Mouse (Mus musculus) kidney, embryonic 16.5 days (tissue): ENCODE results near the gene Pcsk5. TPM values are rescaled to one million over a fixed set of nuclear protein-coding genes. Genes with fewer than 3 reads are reported as not detected.

ENCODE experiments used
- ATAC-seq: fragments of 200-750 bp; cut with Nextera tagmentation; 2 replicates; pipeline ENCODE4 v1.8.0; 2017; ENCODE audit warnings: moderate TSS enrichment; ENCODE audit not compliant: low FRiP score, low TSS enrichment
- H3K27ac ChIP-seq: fragments of 300-500 bp; sonication (generic); 2 replicates; pipeline ENCODE4 v1.5.1; 2014; ENCODE audit warnings: low read length
- H3K27me3 ChIP-seq: fragments of 300-500 bp; sonication (generic); 2 replicates; pipeline ENCODE4 v1.6.1; 2014; ENCODE audit warnings: low read length, control low read depth, mixed read lengths; ENCODE audit not compliant: insufficient read depth
- H3K36me3 ChIP-seq: fragments of 300-500 bp; sonication (generic); 2 replicates; pipeline ENCODE4 v1.6.1; 2014; ENCODE audit warnings: low read length, control low read depth, mixed read lengths; ENCODE audit not compliant: insufficient read depth
- H3K4me1 ChIP-seq: fragments of 300-500 bp; sonication (generic); 2 replicates; pipeline ENCODE4 v1.6.1; 2014; ENCODE audit warnings: low read length, control low read depth, mixed read lengths; ENCODE audit not compliant: insufficient read depth
- H3K4me2 ChIP-seq: fragments of 300-500 bp; sonication (generic); replicated peaks from 2 replicates; pipeline ENCODE4 v1.6.1; 2014; ENCODE audit warnings: low read depth, low read length
- H3K4me3 ChIP-seq: fragments of 300-500 bp; sonication (generic); 2 replicates; pipeline ENCODE4 v1.5.1; 2014; ENCODE audit warnings: mild to moderate bottlenecking, low read length
- H3K9ac ChIP-seq: fragments of 300-500 bp; sonication (generic); replicated peaks from 2 replicates; pipeline ENCODE4 v1.6.1; 2014; ENCODE audit warnings: low read length
- H3K9me3 ChIP-seq: fragments of 300-500 bp; sonication (generic); 2 replicates; pipeline ENCODE4 v1.6.1; 2016; ENCODE audit warnings: low read length, control low read depth
- WGBS: fragments of 180-500 bp; shearing (Covaris S2); extraction: QIAGEN DNeasy Blood & Tissue Kit; methylation state at CpG from one replicate; pipeline ENCODE4 v1.1.7; 2014; 5-methylcytosine and 5-hydroxymethylcytosine counted together
- polyA plus RNA-seq: library from polyadenylated mRNA; unstranded; fragments of >200 nt; fragmentation: Nextera tagmentation; extraction: Ambion mirVana; gene quantifications from 2 replicates; pipeline ENCODE4 v1.2.1, GENCODE M21; 2015

Pcsk5 gene
- polyA plus RNA-seq, 1 experiment from 2014 or later, result 26.3 TPM

DNA sequence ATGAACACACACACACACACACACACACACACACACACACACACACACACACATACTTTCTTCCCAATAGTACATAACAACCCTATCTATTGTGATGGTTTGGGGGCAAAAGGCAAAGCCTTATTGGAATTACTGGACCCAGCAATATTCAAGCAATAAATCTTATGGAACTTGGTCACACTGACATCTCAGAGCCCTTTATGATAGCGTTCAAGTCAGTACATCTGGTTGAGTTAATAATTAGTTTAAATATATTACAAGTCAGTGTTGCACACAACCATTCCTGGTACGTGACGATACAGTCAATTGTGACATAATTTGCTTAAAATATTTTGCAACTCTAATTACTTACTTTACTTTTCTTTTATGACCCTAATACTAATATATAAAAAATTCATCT lies 22.4 kb downstream of the Pcsk5 start:
- Histone ChIP-seq H3K9ac (no peak overlapping the region), H3K27ac (no peak overlapping the region), H3K4me3 (no peak overlapping the region), H3K36me3 (no peaks in the 10 kb centered on the region), H3K4me2 (no peak overlapping the region), H3K9me3 (no peaks in the 10 kb centered on the region), H3K4me1 (0 out of 2 replicates have a peak, but pooled peaks cover 3% of the 10 kb centered on the region), H3K27me3 (no peaks in the 10 kb centered on the region)
- ATAC-seq, result no peak
- WGBS, result 73% methylated on average over 3 of the region's 3 CpGs

DNA sequence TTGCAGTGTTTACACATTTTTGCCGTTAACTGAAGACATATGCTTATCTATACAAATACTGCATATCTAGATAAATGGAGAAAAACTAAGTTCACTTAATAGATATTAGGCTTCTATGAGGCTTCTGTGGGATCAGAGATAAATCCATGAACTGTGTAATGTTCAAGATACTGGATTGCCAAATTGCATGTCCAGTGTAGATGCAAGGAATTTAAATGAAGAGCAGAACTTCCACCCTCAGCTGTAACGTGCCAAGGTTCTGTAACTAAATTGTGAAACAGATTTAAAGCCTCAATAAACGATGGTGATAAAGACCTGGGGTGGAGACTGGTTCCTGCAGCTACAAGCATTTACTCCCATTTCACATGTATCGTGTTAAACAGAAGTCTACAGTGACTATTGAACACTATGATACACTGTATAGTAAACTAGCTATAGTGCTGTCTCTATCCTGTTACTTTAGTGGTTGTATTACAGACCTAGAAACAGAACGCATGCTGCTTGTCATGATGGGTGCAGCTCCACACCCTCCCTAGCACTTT lies 23.9 kb downstream of the Pcsk5 start:
- Histone ChIP-seq H3K36me3 (no peaks in the 10 kb centered on the region), H3K4me3 (no peak overlapping the region), H3K9me3 (no peaks in the 10 kb centered on the region), H3K27me3 (no peaks in the 10 kb centered on the region), H3K4me2 (no peak overlapping the region), H3K27ac (no peak overlapping the region), H3K9ac (no peak overlapping the region), H3K4me1 (0 out of 2 replicates have a peak, but pooled peaks cover 3% of the 10 kb centered on the region)
- ATAC-seq, result no peak
- WGBS, result 63% methylated on average over 5 of the region's 5 CpGs

DNA sequence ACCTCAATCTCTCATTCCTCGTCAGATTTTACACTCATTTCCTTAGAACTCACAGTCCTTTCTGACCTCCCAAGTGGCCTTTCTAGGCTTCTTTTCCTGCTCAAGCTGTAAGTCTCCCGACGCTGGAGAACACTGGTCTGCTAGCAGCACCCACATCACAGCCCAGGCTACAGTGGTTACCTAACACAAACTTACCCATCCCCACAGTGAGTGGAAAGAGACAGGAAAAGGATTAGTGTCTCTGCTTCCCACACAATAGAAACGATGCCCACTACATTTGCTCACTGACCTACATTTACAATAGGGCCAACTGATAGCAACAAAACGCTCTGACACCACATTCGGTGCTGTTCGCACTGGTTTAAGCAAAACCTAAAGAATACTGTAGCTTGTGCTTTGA lies 24.8 kb downstream of the Pcsk5 start:
- Histone ChIP-seq H3K4me2 (no peak overlapping the region), H3K27me3 (no peaks in the 10 kb centered on the region), H3K4me3 (no peak overlapping the region), H3K9me3 (no peaks in the 10 kb centered on the region), H3K36me3 (no peaks in the 10 kb centered on the region), H3K4me1 (0 out of 2 replicates have a peak, but pooled peaks cover 3% of the 10 kb centered on the region), H3K27ac (no peak overlapping the region), H3K9ac (no peak overlapping the region)
- 55% methylated on average over 7 of the region's 7 CpGs for WGBS
- ATAC-seq, result no peak

DNA sequence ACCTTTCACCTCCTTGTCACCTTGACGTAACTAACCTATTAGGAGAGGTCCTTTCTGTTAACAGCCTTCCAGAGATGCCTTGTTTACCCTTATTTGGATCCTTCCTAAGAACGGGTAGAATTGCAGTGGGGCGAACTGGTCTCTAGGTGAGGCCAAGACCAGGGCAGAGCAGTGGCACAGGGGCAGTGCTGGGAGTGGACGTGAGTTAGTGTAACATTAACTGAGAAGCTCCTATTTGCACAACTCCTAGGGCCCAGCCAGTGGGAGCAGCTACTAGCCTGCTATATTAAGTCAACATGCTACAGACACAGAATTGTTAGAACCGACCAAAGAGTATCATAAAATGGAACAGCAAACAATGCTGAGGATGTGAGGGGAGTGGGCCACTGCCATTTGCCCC lies 30.8 kb downstream of the Pcsk5 start:
- ATAC-seq, result no peak
- H3K27ac ChIP-seq, result no peak overlapping the region
- WGBS, result 57% methylated on average over 5 of the region's 5 CpGs

DNA sequence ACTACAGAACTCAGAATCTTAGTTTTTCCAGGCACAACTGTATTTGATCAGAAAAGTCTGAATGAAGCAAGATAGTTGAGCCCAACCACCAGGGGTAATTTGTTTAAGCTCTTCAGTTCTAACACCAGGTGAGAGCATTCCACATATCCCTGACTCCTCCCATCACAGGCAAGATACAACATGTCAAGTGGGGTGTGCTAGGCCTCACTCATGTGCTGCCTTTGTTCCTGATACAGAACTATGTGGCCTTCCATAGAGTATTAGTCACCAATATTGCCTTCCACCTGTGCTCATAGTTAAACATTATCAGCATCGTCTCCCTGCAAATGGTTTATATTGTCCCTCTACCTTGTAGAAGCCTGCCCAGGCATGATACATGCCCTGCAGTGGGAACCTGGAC lies 36.6 kb downstream of the Pcsk5 start:
- 75% methylated on average over 1 of the region's 1 CpGs for WGBS
- Histone ChIP-seq H3K4me2 (no peak overlapping the region), H3K4me1 (no peaks in the 10 kb centered on the region), H3K36me3 (no peaks in the 10 kb centered on the region), H3K9ac (no peak overlapping the region), H3K4me3 (no peak overlapping the region), H3K27ac (no peak overlapping the region), H3K9me3 (no peaks in the 10 kb centered on the region), H3K27me3 (no peaks in the 10 kb centered on the region)
- no peak for ATAC-seq

More for the DNA sequence above, 30.8 kb downstream of the Pcsk5 start:
- no peaks in the 10 kb centered on the region for H3K9me3 ChIP-seq
- H3K4me3 ChIP-seq, result no peak overlapping the region
- H3K9ac ChIP-seq, result no peak overlapping the region
- H3K36me3 ChIP-seq, result no peaks in the 10 kb centered on the region
- H3K27me3 ChIP-seq, result no peaks in the 10 kb centered on the region
- H3K4me1 ChIP-seq, result no peaks in the 10 kb centered on the region
- no peak overlapping the region for H3K4me2 ChIP-seq

DNA sequence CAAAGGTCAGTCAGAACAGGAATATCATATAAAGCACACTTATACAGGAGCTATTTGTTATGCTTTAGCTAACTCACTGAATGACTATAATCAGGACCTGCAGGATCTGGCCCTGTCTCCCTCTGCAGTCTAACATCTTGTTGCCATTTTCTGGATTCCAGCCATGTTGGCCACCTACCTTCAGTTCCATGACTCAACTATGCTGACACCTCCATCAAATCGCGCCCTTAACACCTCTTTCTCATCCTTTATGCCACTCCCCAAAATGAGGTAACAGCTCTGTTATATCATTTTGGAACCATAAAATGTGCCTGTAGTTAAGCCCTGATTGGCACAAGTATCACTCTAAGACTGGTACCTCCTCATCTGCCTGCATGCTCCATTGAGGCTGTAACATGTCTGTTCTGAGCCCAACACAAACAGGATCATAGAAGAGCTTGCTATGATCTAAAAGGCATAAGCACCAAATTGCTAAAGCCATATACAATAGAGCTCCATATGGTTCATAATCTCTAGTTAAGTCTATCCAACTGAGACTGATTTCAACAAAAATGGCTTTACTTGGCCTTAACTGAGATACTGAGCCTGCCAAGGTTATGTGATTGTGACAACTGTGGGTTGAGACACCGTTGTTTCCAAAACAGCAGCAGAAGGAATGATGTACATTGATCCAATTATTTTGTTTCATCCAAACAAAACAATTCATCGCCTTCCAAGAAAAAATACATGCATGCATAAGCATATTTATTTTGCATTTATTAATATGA lies 37.8 kb downstream of the Pcsk5 start:
- ATAC-seq, result no peak
- WGBS, result 90% methylated on average over 4 of the region's 4 CpGs
- Histone ChIP-seq H3K4me1 (no peaks in the 10 kb centered on the region), H3K9me3 (no peaks in the 10 kb centered on the region), H3K4me2 (no peak overlapping the region), H3K4me3 (no peak overlapping the region), H3K9ac (no peak overlapping the region), H3K27me3 (no peaks in the 10 kb centered on the region), H3K36me3 (no peaks in the 10 kb centered on the region), H3K27ac (no peak overlapping the region)

DNA sequence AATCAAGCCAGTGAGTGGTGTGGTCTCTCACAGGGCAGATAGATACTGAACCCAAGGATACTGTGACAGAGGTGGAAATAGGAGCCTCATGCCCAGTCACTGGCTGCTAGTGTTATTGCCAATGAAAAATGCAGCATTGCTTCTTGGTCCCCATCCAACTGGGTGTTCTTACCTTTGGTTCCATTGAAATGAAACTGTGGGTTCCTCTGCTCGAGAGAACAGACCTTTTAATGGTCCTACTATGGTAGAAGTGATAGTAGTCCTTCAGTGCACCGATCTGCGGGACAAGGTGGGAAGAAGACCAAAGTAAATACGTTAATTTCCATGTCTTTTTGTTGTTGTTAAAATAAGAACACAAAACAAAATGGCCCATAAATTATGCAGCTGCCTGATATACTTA lies 44.0 kb downstream of the Pcsk5 start:
- no peak overlapping the region for H3K4me2 ChIP-seq
- ATAC-seq, result no peak
- H3K27me3 ChIP-seq, result no peaks in the 10 kb centered on the region
- H3K9ac ChIP-seq, result no peak overlapping the region
- no peaks in the 10 kb centered on the region for H3K4me1 ChIP-seq
- 82% methylated on average over 4 of the region's 4 CpGs for WGBS
- 0 out of 2 replicates have a peak, but pooled peaks cover 7% of the 10 kb centered on the region for H3K36me3 ChIP-seq
- no peak overlapping the region for H3K4me3 ChIP-seq
- H3K27ac ChIP-seq, result no peak overlapping the region
- H3K9me3 ChIP-seq, result no peaks in the 10 kb centered on the region

DNA sequence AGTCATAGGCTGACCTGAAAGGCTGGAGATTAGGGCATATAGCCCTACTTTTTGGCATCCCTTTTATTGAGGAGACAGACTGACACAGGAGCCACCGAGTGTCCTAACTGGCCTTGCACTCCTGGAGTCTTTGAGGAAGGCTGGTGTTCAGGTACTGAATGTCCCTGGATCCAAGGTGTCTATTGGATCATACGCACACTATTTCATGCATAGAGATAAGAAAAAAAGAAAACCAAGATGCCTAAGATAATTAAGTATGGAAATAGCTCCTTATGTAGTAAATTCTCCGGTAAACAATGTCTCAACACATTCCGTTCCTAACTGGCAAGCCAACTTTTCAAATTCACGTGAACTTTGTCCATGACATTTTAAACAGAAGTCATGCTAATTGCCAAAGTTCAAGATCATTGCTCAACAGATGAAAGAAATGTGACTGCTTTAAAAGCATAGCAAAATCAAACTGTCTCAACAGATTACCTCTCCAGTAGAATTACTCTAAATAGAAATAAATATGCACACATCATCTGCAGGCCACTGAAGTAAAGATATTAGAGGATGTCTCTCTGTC lies 45.9 kb downstream of the Pcsk5 start:
- no peaks in the 10 kb centered on the region for H3K9me3 ChIP-seq
- ATAC-seq, result no peak
- H3K36me3 ChIP-seq, result 0 out of 2 replicates have a peak, but pooled peaks cover 7% of the 10 kb centered on the region
- no peak overlapping the region for H3K4me2 ChIP-seq
- H3K4me1 ChIP-seq, result no peaks in the 10 kb centered on the region
- H3K27me3 ChIP-seq, result no peaks in the 10 kb centered on the region
- no peak overlapping the region for H3K9ac ChIP-seq
- H3K4me3 ChIP-seq, result no peak overlapping the region
- WGBS, result 85% methylated on average over 5 of the region's 5 CpGs
- no peak overlapping the region for H3K27ac ChIP-seq

DNA sequence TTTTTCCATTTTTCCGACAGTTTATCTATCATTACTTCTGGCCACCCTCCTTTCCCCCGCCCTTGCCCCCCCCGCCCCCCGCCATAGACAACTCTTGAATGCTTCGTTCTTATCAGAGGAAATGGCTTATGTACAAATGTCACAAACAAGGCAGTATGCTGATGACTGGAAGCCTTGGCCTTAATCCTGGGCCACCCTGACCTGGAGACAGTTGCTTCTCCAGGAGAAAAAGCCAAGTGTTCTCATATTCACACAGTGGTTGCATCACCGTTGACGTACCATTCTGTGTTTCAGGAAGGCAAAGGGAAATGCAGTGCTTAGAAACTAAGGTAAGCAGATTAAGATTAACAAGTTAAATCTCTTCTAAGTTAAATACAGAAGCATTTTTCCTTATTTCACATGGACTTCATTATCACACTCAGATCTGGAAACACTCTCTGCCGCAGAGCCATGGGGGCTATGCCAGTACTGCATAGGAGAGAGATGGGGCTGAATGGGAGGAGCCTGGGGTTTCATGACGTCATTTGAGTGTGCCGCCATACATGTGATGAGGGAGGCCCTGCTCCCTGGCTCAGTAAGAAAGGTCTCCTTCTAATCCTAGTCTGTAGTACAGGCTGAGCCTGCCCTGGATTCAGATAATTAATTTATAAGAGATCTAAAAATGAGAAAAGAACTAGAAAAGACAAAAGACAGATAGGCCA lies 48.7 kb downstream of the Pcsk5 start:
- H3K4me2 ChIP-seq, result no peak overlapping the region
- WGBS, result 79% methylated on average over 10 of the region's 10 CpGs
- no peak for ATAC-seq
- H3K27ac ChIP-seq, result no peak overlapping the region
- no peak overlapping the region for H3K9ac ChIP-seq
- no peaks in the 10 kb centered on the region for H3K4me1 ChIP-seq
- H3K4me3 ChIP-seq, result no peak overlapping the region
- H3K27me3 ChIP-seq, result no peaks in the 10 kb centered on the region
- no peaks in the 10 kb centered on the region for H3K9me3 ChIP-seq
- 0 out of 2 replicates have a peak, but pooled peaks cover 7% of the 10 kb centered on the region for H3K36me3 ChIP-seq
